Mouse (Mus musculus): ENCODE measurements around the gene Dut.

GRCm38 (mm10) chr2:125247108-125247961 is at the start of gene Dut:
- TF ChIP-seq CTCF (IDR thresholded peaks at IDR 0.05; ENCODE audit: borderline replicate concordance, extremely low read depth, insufficient read depth, insufficient read length) (peak; percentile 35; the same call in 1 of the 2 replicates), POLR2A (IDR thresholded peaks at IDR 0.05; ENCODE audit: borderline replicate concordance, extremely low read depth, insufficient read depth, insufficient read length, poor library complexity, severe bottlenecking) (peak; percentile 62)
